Mouse (Mus musculus): Measurements from ENCODE around the gene Mmel1.

- TF ChIP-seq POLR2AphosphoS2 (IDR thresholded peaks at IDR 0.05; ENCODE audit: insufficient read length, low read depth) (no peak), POLR2A (IDR thresholded peaks at IDR 0.05; ENCODE audit: insufficient read length, low read depth) (no peak), MYOG (IDR thresholded peaks at IDR 0.05; ENCODE audit: control insufficient read depth in 1 of 3, insufficient read depth in 1 of 3, insufficient read length in 2 of 3, low read depth in 2 of 3) (no peak), USF1 (IDR thresholded peaks at IDR 0.05; ENCODE audit: low read depth) (no peak), SRF (IDR thresholded peaks at IDR 0.05; ENCODE audit: control insufficient read depth, insufficient read length, low read depth) (no peak), E2F4 (IDR thresholded peaks at IDR 0.05; ENCODE audit: insufficient read depth) (no peak), CEBPB (IDR thresholded peaks at IDR 0.05; ENCODE audit: insufficient read depth, poor library complexity, severe bottlenecking) (no peak), MAX (IDR thresholded peaks at IDR 0.05; ENCODE audit: low read depth) (no peak)
Measured at GRCm38 (mm10) chr4:154916662-154917061, 47.3 kb downstream of the Mmel1 start.
